Mouse (Mus musculus) lung, postnatal 0 days (tissue): ENCODE results near the gene P4hb.

ENCODE experiments used
- CTCF ChIP-seq: IDR thresholded peaks from 2 replicates; pipeline ENCODE4 v1.5.1; 2016; ENCODE audit warnings: antibody characterized with exemption, mild to moderate bottlenecking
- EP300 ChIP-seq: IDR thresholded peaks from 2 replicates; pipeline ENCODE4 v1.6.1; 2016; ENCODE audit warnings: antibody characterized with exemption, mild to moderate bottlenecking, control low read depth

GRCm38 (mm10) chr11:120538955-120539284 is 34.1 kb downstream of the P4hb start:
- TF ChIP-seq EP300 = no peak
- no peak for TF ChIP-seq CTCF
